Mouse (Mus musculus) lung, embryonic 16.5 days (tissue): ENCODE data around the gene Ncf1. TPM values are rescaled to one million over a fixed set of nuclear protein-coding genes. Genes with fewer than 3 reads are reported as not detected.

Experiments used
- ATAC-seq: fragments of 200-750 bp; cut with Nextera tagmentation; 2 replicates; pipeline ENCODE4 v1.8.0; 2017; ENCODE audit warnings: low read depth, mild to moderate bottlenecking, moderate library complexity
- H3K27ac ChIP-seq: fragments of 300-500 bp; sonication (generic); 2 replicates; pipeline ENCODE4 v1.5.1; 2014; ENCODE audit warnings: mild to moderate bottlenecking, control low read depth, low read length
- H3K27me3 ChIP-seq: fragments of 300-500 bp; sonication (generic); 2 replicates; pipeline ENCODE4 v1.6.1; 2014; ENCODE audit warnings: low read depth, low read length, mixed read lengths; ENCODE audit not compliant: control insufficient read depth, insufficient read depth
- H3K36me3 ChIP-seq: fragments of 300-500 bp; sonication (generic); 2 replicates; pipeline ENCODE4 v1.6.1; 2014; ENCODE audit warnings: low read length; ENCODE audit not compliant: control insufficient read depth, insufficient read depth
- H3K4me1 ChIP-seq: fragments of 300-500 bp; sonication (generic); replicated peaks from 2 replicates; pipeline ENCODE4 v1.6.1; 2014; ENCODE audit warnings: low read length, mixed read lengths; ENCODE audit not compliant: control insufficient read depth, insufficient read depth
- H3K4me2 ChIP-seq: fragments of 300-500 bp; sonication (generic); 2 replicates; pipeline ENCODE4 v1.6.1; 2014; ENCODE audit warnings: low read depth, low read length, control low read depth
- H3K4me3 ChIP-seq: fragments of 300-500 bp; sonication (generic); 2 replicates; pipeline ENCODE4 v1.5.1; 2014; ENCODE audit warnings: mild to moderate bottlenecking, low read length, control low read depth
- H3K9ac ChIP-seq: fragments of 300-500 bp; sonication (generic); 2 replicates; pipeline ENCODE4 v1.6.1; 2014; ENCODE audit warnings: low read length, control low read depth
- H3K9me3 ChIP-seq: fragments of 300-500 bp; sonication (generic); 2 replicates; pipeline ENCODE4 v1.6.1; 2016; ENCODE audit warnings: low read length; ENCODE audit not compliant: control insufficient read depth
- WGBS: fragments of 180-500 bp; shearing (Covaris S2); extraction: QIAGEN DNeasy Blood & Tissue Kit; methylation state at CpG from one replicate; pipeline ENCODE4 v1.1.7; 2014; 5-methylcytosine and 5-hydroxymethylcytosine counted together
- polyA plus RNA-seq: library from polyadenylated mRNA; unstranded; fragments of >200 nt; fragmentation: Nextera tagmentation; extraction: Ambion mirVana; gene quantifications from 2 replicates; pipeline ENCODE4 v1.2.1, GENCODE M21; 2015

Gene Ncf1
- polyA plus RNA-seq, 1 experiment from 2014 or later, result 9.0 TPM

- ATAC-seq, result no peak
- H3K9ac ChIP-seq, result no peak overlapping the region
- H3K4me2 ChIP-seq, result no peak overlapping the region
- no peaks in the 10 kb centered on the region for H3K9me3 ChIP-seq
- no peak overlapping the region for H3K27ac ChIP-seq
- peaks cover 87% of the 10 kb centered on the region for H3K36me3 ChIP-seq
- WGBS, result 92% methylated on average over 3 of the region's 3 CpGs
- H3K27me3 ChIP-seq, result no peaks in the 10 kb centered on the region
- no peaks in the 10 kb centered on the region for H3K4me1 ChIP-seq
- no peak overlapping the region for H3K4me3 ChIP-seq
Measured at GRCm38 (mm10) chr5:134250601-134251000, 21.2 kb upstream of the Ncf1 start.

GRCm38 (mm10) chr5:134249245-134249649 lies 19.8 kb upstream of the Ncf1 start:
- Histone ChIP-seq H3K27me3 (no peaks in the 10 kb centered on the region), H3K4me1 (no peaks in the 10 kb centered on the region), H3K9ac (no peak overlapping the region), H3K4me2 (no peak overlapping the region), H3K36me3 (peaks cover 83% of the 10 kb centered on the region), H3K27ac (no peak overlapping the region), H3K4me3 (no peak overlapping the region), H3K9me3 (no peaks in the 10 kb centered on the region)
- 91% methylated on average over 8 of the region's 8 CpGs for WGBS
- no peak for ATAC-seq

GRCm38 (mm10) chr5:134248608-134249244 lies 19.3 kb upstream of the Ncf1 start:
- Histone ChIP-seq H3K4me3 (no peak overlapping the region), H3K27ac (no peak overlapping the region), H3K27me3 (no peaks in the 10 kb centered on the region), H3K9ac (no peak overlapping the region), H3K36me3 (peaks cover 87% of the 10 kb centered on the region), H3K9me3 (no peaks in the 10 kb centered on the region), H3K4me1 (no peaks in the 10 kb centered on the region), H3K4me2 (no peak overlapping the region)
- no peak for ATAC-seq
- WGBS, result 91% methylated on average over 14 of the region's 14 CpGs

- H3K4me2 ChIP-seq, result no peak overlapping the region
- no peaks in the 10 kb centered on the region for H3K9me3 ChIP-seq
- 83% methylated on average over 5 of the region's 5 CpGs for WGBS
- no peak overlapping the region for H3K4me3 ChIP-seq
- no peak; the same call in 1 of the 2 replicates for ATAC-seq
- H3K27me3 ChIP-seq, result no peaks in the 10 kb centered on the region
- H3K9ac ChIP-seq, result no peak overlapping the region
- H3K36me3 ChIP-seq, result peaks cover 89% of the 10 kb centered on the region
- H3K4me1 ChIP-seq, result no peaks in the 10 kb centered on the region
- no peak overlapping the region for H3K27ac ChIP-seq
Measured at GRCm38 (mm10) chr5:134246146-134246545, 16.7 kb upstream of the Ncf1 start.

- Histone ChIP-seq H3K9ac (no peak overlapping the region), H3K9me3 (no peaks in the 10 kb centered on the region), H3K27ac (no peak overlapping the region; the same call in 1 of the 2 replicates), H3K4me2 (no peak overlapping the region), H3K27me3 (no peaks in the 10 kb centered on the region), H3K4me1 (no peaks in the 10 kb centered on the region), H3K4me3 (no peak overlapping the region), H3K36me3 (peaks cover 91% of the 10 kb centered on the region)
- WGBS, result 69% methylated on average over 5 of the region's 5 CpGs
- peak; percentile 40 for ATAC-seq
Measured at GRCm38 (mm10) chr5:134244890-134245289, 15.5 kb upstream of the Ncf1 start.

- ATAC-seq, result no peak
- H3K27ac ChIP-seq, result no peak overlapping the region
- no peak overlapping the region for H3K4me3 ChIP-seq
- no peak overlapping the region for H3K9ac ChIP-seq
- WGBS, result 80% methylated on average over 26 of the region's 26 CpGs
- H3K4me2 ChIP-seq, result no peak overlapping the region
- H3K4me1 ChIP-seq, result no peaks in the 10 kb centered on the region
- no peaks in the 10 kb centered on the region for H3K27me3 ChIP-seq
- no peaks in the 10 kb centered on the region for H3K9me3 ChIP-seq
- peaks cover 90% of the 10 kb centered on the region for H3K36me3 ChIP-seq
Measured at GRCm38 (mm10) chr5:134243661-134244436, 14.4 kb upstream of the Ncf1 start.

- WGBS, result 76% methylated on average over 5 of the region's 5 CpGs
- no peak for ATAC-seq
- Histone ChIP-seq H3K27ac (no peak overlapping the region), H3K4me3 (no peak overlapping the region), H3K9me3 (no peaks in the 10 kb centered on the region), H3K9ac (no peak overlapping the region), H3K4me2 (no peak overlapping the region), H3K36me3 (peaks cover 90% of the 10 kb centered on the region), H3K27me3 (no peaks in the 10 kb centered on the region), H3K4me1 (no peaks in the 10 kb centered on the region)
Measured at GRCm38 (mm10) chr5:134241831-134242230, 12.4 kb upstream of the Ncf1 start.

- Histone ChIP-seq H3K4me1 (peaks cover 25% of the 10 kb centered on the region), H3K4me2 (no peak overlapping the region), H3K36me3 (peaks cover 65% of the 10 kb centered on the region), H3K4me3 (no peak overlapping the region), H3K9me3 (no peaks in the 10 kb centered on the region), H3K27ac (no peak overlapping the region), H3K9ac (no peak overlapping the region), H3K27me3 (no peaks in the 10 kb centered on the region)
- no peak for ATAC-seq
- WGBS, result 88% methylated on average over 28 of the region's 28 CpGs
Measured at GRCm38 (mm10) chr5:134237936-134238760, 8.7 kb upstream of the Ncf1 start.

- H3K4me3 ChIP-seq, result no peak overlapping the region
- H3K4me1 ChIP-seq, result peaks cover 30% of the 10 kb centered on the region
- no peak for ATAC-seq
- no peak overlapping the region for H3K27ac ChIP-seq
- peaks cover 58% of the 10 kb centered on the region for H3K36me3 ChIP-seq
- H3K27me3 ChIP-seq, result no peaks in the 10 kb centered on the region
- H3K9ac ChIP-seq, result no peak overlapping the region
- WGBS, result 82% methylated on average over 11 of the region's 11 CpGs
- no peak overlapping the region for H3K4me2 ChIP-seq
- H3K9me3 ChIP-seq, result no peaks in the 10 kb centered on the region
Measured at GRCm38 (mm10) chr5:134237508-134237907, 8.1 kb upstream of the Ncf1 start.
